Mouse (Mus musculus) ES-E14 (cell line): ENCODE measurements around the gene Emp1. TPM values are rescaled to one million over a fixed set of nuclear protein-coding genes. Genes with fewer than 3 reads are reported as not detected.
A peak's percentile ranks its signal among the peaks of the same experiment; 100 is the strongest.

Experiments used
- DNase-seq: peaks from one replicate; pipeline ENCODE4 v3.0.0-alpha.2; 2013; ENCODE audit warnings: low read depth, low spot score
- H3K27ac ChIP-seq: 2 replicates; pipeline ENCODE4 v1.5.1; 2012; ENCODE audit warnings: low read depth, mild to moderate bottlenecking, low read length, moderate library complexity, mixed read lengths; ENCODE audit not compliant: poor library complexity, insufficient read depth, severe bottlenecking
- H3K36me3 ChIP-seq: 2 replicates; pipeline ENCODE4 v1.6.1; 2012; ENCODE audit warnings: mild to moderate bottlenecking, low read length, moderate library complexity, mixed read lengths; ENCODE audit not compliant: control insufficient read depth, poor library complexity, insufficient read depth, severe bottlenecking
- H3K4me1 ChIP-seq, 2 experiments: fragments of 150-350 bp in 1 of 2; sonication (generic) in 1 of 2; 2 replicates each; pipeline ENCODE4 v1.6.1; 2012; ENCODE audit warnings: low read length in 2 of 2, mild to moderate bottlenecking in 1 of 2, mixed read lengths in 1 of 2; ENCODE audit not compliant: control insufficient read depth in 2 of 2, insufficient read depth in 2 of 2, poor library complexity in 1 of 2
- H3K4me3 ChIP-seq, 2 experiments: fragments of 150-350 bp in 1 of 2; sonication (generic) in 1 of 2; 2 replicates each; pipeline ENCODE4 v1.5.1; 2012; ENCODE audit warnings: low read length in 2 of 2, low read depth in 1 of 2, mild to moderate bottlenecking in 1 of 2, mixed read lengths in 1 of 2; ENCODE audit not compliant: insufficient read depth in 1 of 2, poor library complexity in 1 of 2, severe bottlenecking in 1 of 2
- H3K9ac ChIP-seq: 2 replicates; pipeline ENCODE4 v1.6.1; 2012; ENCODE audit warnings: low read depth, mild to moderate bottlenecking, low read length, mixed read lengths; ENCODE audit not compliant: poor library complexity, insufficient read depth, severe bottlenecking
- H3K9me3 ChIP-seq: fragments of 150-350 bp; sonication (generic); 2 replicates; pipeline ENCODE4 v1.6.1; 2012; ENCODE audit warnings: low read depth, mild to moderate bottlenecking, low read length; ENCODE audit not compliant: control insufficient read depth, insufficient read depth
- CHD2 ChIP-seq: IDR thresholded peaks from 2 replicates; pipeline ENCODE4 v1.6.1; 2014; ENCODE audit warnings: mild to moderate bottlenecking, low read depth, low read length, inconsistent platforms
- HCFC1 ChIP-seq: IDR thresholded peaks from 2 replicates; pipeline ENCODE4 v1.6.1; 2012; ENCODE audit warnings: low read length, inconsistent platforms, borderline replicate concordance; ENCODE audit not compliant: insufficient read depth
- MAFK ChIP-seq: IDR thresholded peaks from 2 replicates; pipeline ENCODE4 v1.6.1; 2014; ENCODE audit warnings: mild to moderate bottlenecking, low read depth, low read length, inconsistent platforms; ENCODE audit not compliant: insufficient read depth
- ZC3H11A ChIP-seq: IDR thresholded peaks from 2 replicates; pipeline ENCODE4 v1.6.1; 2012; ENCODE audit warnings: low read depth, mild to moderate bottlenecking, inconsistent platforms, low read length, borderline replicate concordance
- ZNF384 ChIP-seq: IDR thresholded peaks from 2 replicates; pipeline ENCODE4 v1.6.1; 2012; ENCODE audit warnings: low read depth, low read length, inconsistent platforms
- in situ Hi-C, 2 experiments: fragments of 600-800 bp; cut with MboI; formaldehyde crosslinking; loops; one replicate each; pipeline ENCODE4 v1.15.1; 2025; ENCODE audit warnings: low sequenced_read_pairs in 2 of 2, inconsistent platforms in 1 of 2; ENCODE audit not compliant: unreplicated experiment in 2 of 2
- total RNA-seq: library from RNA; depleted of rRNA; stranded (reverse); fragments of 300-350 nt; gene quantifications from 2 replicates; pipeline ENCODE4 v1.2.3, GENCODE M21; 2012

Emp1 gene
- total RNA-seq, 1 experiment: 61.3 TPM

DNA sequence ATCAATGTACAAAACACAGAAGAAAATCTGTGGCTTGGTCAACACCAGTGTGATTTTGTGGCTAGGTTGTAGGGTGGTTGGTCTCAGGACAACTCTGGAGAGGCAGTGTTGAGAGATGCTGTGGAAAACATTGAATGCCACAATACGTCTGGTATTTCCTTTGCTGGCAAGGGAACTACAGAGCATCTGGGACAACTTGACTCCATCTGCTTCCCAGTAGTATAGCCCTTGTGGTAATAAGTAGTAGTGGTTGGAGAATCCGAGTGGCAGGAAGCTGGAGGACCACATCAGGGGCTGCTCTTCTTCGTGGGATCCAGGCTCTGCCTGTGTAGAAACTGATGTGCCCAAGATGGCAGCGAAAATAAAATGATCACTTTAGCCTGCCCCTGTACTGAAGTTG, 30.4 kb upstream of the Emp1 start:
- TF ChIP-seq ZNF384: no peak
- TF ChIP-seq CHD2: no peak
- no peak for TF ChIP-seq ZC3H11A
- no peak for TF ChIP-seq MAFK
- TF ChIP-seq HCFC1: no peak
- Histone ChIP-seq H3K27ac (no peak overlapping the region), H3K36me3 (no peaks in the 10 kb centered on the region), H3K9ac (no peak overlapping the region), H3K4me3 (no peak overlapping the region), H3K9me3 (no peaks in the 10 kb centered on the region), H3K4me1 (peaks cover 0 to 11% of the 10 kb centered on the region in 2 experiments; a peak in 1 of 4 replicates)
- no peak for DNase-seq
- in situ Hi-C loops: no loop called here

DNA sequence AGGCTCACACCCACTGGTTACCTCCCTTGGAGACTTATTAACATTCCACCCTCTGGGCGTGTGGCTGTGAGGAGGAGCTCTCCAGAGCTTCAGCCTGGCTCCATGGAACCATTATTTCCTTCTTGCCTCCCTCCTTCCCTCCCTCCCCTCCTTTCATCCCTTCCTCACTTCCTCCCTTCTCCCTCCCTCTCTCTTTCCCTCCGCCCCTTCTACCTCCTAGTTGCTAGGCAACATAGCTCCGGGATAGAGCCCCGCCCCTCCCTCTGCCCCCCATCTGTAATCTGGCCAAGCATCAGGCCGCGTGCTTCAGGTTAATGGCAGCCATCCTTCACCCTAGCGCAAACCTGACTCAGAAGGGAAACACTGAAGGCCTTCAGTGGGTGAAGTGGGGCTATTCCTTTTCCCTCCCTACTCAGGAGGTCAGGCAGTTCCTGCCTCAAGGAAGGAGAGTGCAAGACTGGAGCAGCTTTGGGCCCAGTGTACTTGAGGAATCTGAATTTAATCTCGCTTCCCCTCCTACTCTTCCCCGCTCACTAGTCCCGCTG, 29.5 kb upstream of the Emp1 start:
- no peak for TF ChIP-seq ZNF384
- no peak for TF ChIP-seq CHD2
- TF ChIP-seq MAFK: no peak
- no peak for TF ChIP-seq ZC3H11A
- no peak for TF ChIP-seq HCFC1
- DNase-seq: no peak
- Histone ChIP-seq H3K27ac (no peak overlapping the region), H3K9ac (no peak overlapping the region), H3K36me3 (no peaks in the 10 kb centered on the region), H3K4me3 (peak overlapping the region; percentile 18 to 23; a peak in 2 of 4 replicates), H3K4me1 (peaks cover 0 to 11% of the 10 kb centered on the region in 2 experiments; a peak in 1 of 4 replicates), H3K9me3 (no peaks in the 10 kb centered on the region)
- in situ Hi-C loops: no loop called here

DNA sequence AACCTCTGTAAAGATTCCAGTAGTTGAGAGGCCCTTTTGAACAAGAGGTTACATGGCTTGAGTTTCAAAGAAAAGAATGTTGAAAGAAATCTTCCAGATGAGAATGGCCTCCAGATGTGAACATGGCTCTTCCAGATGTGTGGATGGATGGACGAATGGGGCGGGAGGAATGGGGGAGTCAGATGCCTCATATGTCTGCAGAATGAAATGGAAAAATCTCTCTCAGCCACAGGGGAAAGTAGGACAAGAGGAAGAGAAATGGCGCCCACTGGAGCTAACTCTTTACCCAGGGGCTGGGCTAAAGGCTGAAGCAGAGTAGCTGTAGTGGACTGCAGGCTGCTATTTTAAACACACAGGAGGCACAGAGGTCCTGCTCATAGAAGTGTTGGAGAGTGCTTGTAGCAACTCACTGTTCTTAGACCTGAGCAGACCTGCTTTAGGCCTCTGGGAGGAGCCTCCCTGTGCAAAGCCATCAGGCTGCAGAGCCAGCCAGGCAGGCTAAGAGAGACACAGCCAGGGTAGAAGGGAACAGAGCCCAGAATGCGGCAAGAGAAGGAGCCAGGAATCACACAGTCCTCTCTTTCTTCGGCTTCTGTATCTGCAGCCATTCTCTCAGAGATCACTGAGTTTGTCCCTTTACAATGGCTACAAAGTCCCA, 28.2 kb upstream of the Emp1 start:
- Histone ChIP-seq H3K9me3 (no peaks in the 10 kb centered on the region), H3K27ac (no peak overlapping the region)

GRCm38 (mm10) chr6:135336376-135336775, 26.0 kb upstream of the Emp1 start:
- Histone ChIP-seq H3K4me1 (peaks cover 0 to 11% of the 10 kb centered on the region in 2 experiments; a peak in 1 of 4 replicates), H3K36me3 (no peaks in the 10 kb centered on the region), H3K27ac (no peak overlapping the region), H3K9me3 (no peaks in the 10 kb centered on the region), H3K9ac (no peak overlapping the region), H3K4me3 (no peak overlapping the region)
- TF ChIP-seq HCFC1: no peak
- TF ChIP-seq ZNF384: no peak
- no peak for TF ChIP-seq MAFK
- no peak for TF ChIP-seq CHD2
- no peak for TF ChIP-seq ZC3H11A
- in situ Hi-C loops: no loop called here
- DNase-seq: no peak

More for the DNA sequence above, 28.2 kb upstream of the Emp1 start:
- no peak overlapping the region for H3K9ac ChIP-seq
- no peaks in the 10 kb centered on the region for H3K36me3 ChIP-seq
- in situ Hi-C loops: no loop called here
- no peak overlapping the region for H3K4me3 ChIP-seq
- TF ChIP-seq CHD2: no peak
- no peak for TF ChIP-seq HCFC1
- TF ChIP-seq ZNF384: no peak
- no peak for TF ChIP-seq ZC3H11A
- TF ChIP-seq MAFK: no peak
- H3K4me1 ChIP-seq: peaks cover 0 to 11% of the 10 kb centered on the region in 2 experiments; a peak in 1 of 4 replicates
- DNase-seq: no peak
